Mouse (Mus musculus) embryonic facial prominence, embryonic 15.5 days (tissue): Measurements from ENCODE around the gene Rbfox3. TPM values are rescaled to one million over a fixed set of nuclear protein-coding genes. Genes with fewer than 3 reads are reported as not detected.

Experiments
- ATAC-seq: fragments of 200-750 bp; cut with Nextera tagmentation; 2 replicates; pipeline ENCODE4 v1.8.0; 2017; ENCODE audit warnings: low read depth, moderate TSS enrichment; ENCODE audit not compliant: insufficient number of reproducible peaks, low FRiP score, low TSS enrichment
- H3K27ac ChIP-seq: fragments of 300-500 bp; sonication (generic); replicated peaks from 2 replicates; pipeline ENCODE4 v1.5.1; 2015; ENCODE audit warnings: mild to moderate bottlenecking, inconsistent platforms
- H3K27me3 ChIP-seq: fragments of 300-500 bp; sonication (generic); 2 replicates; pipeline ENCODE4 v1.6.1; 2015; ENCODE audit warnings: inconsistent platforms
- H3K36me3 ChIP-seq: fragments of 300-500 bp; sonication (generic); 2 replicates; pipeline ENCODE4 v1.6.1; 2015; ENCODE audit warnings: mild to moderate bottlenecking, inconsistent platforms
- H3K4me1 ChIP-seq: fragments of 300-500 bp; sonication (generic); 2 replicates; pipeline ENCODE4 v1.6.1; 2015; ENCODE audit warnings: inconsistent platforms
- H3K4me2 ChIP-seq: fragments of 300-500 bp; sonication (generic); replicated peaks from 2 replicates; pipeline ENCODE4 v1.6.1; 2015; ENCODE audit warnings: mild to moderate bottlenecking, inconsistent platforms
- H3K4me3 ChIP-seq: fragments of 300-500 bp; sonication (generic); replicated peaks from 2 replicates; pipeline ENCODE4 v1.5.1; 2015; ENCODE audit warnings: mild to moderate bottlenecking, inconsistent platforms
- H3K9ac ChIP-seq: fragments of 300-500 bp; sonication (generic); 2 replicates; pipeline ENCODE4 v1.6.1; 2015; ENCODE audit warnings: inconsistent platforms
- H3K9me3 ChIP-seq: fragments of 300-500 bp; sonication (generic); replicated peaks from 2 replicates; pipeline ENCODE4 v1.6.1; 2016; ENCODE audit warnings: inconsistent platforms
- WGBS: fragments of 180-500 bp; shearing (Covaris S2); methylation state at CpG from one replicate; pipeline ENCODE4 v1.1.7; 2015; 5-methylcytosine and 5-hydroxymethylcytosine counted together
- polyA plus RNA-seq: library from polyadenylated mRNA; unstranded; fragments of >200 nt; fragmentation: Nextera tagmentation; extraction: Ambion mirVana; gene quantifications from 2 replicates; pipeline ENCODE4 v1.2.1, GENCODE M21; 2015

Gene Rbfox3
- polyA plus RNA-seq, 1 experiment from 2014 or later: 0.55 TPM

DNA sequence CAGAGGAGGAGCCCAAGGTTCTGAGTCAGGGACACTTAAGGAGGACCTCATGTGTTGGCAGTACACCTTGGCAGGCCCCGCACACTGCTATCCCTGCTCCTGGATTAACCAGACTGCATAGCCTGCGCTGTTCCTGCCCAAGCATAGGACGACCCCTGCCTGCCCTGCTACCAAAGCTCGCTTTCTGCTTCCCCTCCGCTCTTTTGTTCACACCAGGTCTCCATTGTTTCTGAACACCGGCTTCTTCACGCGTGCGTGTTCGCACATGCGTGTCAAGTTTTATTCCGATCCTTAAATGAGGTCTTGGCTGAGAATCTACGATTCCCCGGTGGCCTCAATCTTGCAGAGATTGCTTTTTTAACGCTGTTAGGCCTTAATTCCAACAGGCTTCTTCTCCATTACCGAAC, 20.4 kb downstream of the Rbfox3 start:
- no peaks in the 10 kb centered on the region for H3K9me3 ChIP-seq
- no peak overlapping the region for H3K4me2 ChIP-seq
- no peak overlapping the region for H3K27ac ChIP-seq
- no peak overlapping the region for H3K9ac ChIP-seq
- no peak overlapping the region for H3K4me3 ChIP-seq
- no peaks in the 10 kb centered on the region for H3K36me3 ChIP-seq
- no peaks in the 10 kb centered on the region for H3K4me1 ChIP-seq
- H3K27me3 ChIP-seq: no peaks in the 10 kb centered on the region; the same call in 1 of the 2 replicates
- 84% methylated on average over 16 of the region's 16 CpGs for WGBS
- no peak for ATAC-seq

DNA sequence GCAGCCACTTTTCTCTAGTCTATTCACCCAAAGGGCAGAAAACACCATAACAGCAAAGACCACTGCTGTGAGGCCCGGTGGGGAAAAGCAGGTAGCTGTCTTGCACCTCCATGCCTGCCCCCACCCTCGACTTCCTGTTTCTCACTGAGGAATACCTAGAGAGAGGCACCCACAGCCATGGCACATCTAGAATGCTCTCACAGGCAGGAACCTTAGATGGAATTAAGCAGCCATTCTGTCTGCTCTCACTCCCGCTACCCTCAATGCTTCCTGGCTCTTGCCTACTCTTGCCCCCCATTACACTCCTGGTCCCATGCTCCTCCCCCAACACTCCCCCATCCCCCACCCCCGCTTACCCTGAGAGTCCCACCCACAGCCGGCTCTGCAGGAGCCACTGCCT, 20.9 kb downstream of the Rbfox3 start:
- 54% methylated on average over 5 of the region's 5 CpGs for WGBS
- no peaks in the 10 kb centered on the region for H3K4me1 ChIP-seq
- no peak overlapping the region for H3K9ac ChIP-seq
- no peaks in the 10 kb centered on the region for H3K9me3 ChIP-seq
- no peaks in the 10 kb centered on the region for H3K36me3 ChIP-seq
- ATAC-seq: no peak
- no peaks in the 10 kb centered on the region; the same call in 1 of the 2 replicates for H3K27me3 ChIP-seq
- H3K27ac ChIP-seq: no peak overlapping the region
- H3K4me3 ChIP-seq: no peak overlapping the region
- H3K4me2 ChIP-seq: no peak overlapping the region

DNA sequence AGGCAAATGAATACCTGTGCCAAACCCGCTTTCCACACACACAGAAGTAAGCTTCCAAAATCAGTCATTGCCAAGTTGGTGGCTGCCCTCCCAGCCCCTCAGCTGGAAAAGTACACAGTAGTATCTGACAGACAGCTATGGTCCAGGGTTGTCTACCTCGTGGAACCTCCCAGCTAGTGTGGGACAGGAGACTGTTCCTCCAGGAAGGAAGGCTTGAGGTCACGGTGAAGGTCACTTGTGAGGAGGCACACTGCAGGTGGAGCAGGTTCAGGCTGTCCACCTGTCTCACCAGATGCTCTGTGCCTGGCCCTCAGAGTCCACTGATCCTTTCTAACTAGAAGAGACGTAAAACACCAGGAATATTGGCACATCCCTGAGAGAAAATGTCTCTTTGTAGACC, 21.9 kb downstream of the Rbfox3 start:
- no peaks in the 10 kb centered on the region for H3K36me3 ChIP-seq
- H3K4me1 ChIP-seq: no peaks in the 10 kb centered on the region
- H3K9me3 ChIP-seq: no peaks in the 10 kb centered on the region
- H3K4me2 ChIP-seq: no peak overlapping the region
- ATAC-seq: no peak
- H3K27me3 ChIP-seq: no peaks in the 10 kb centered on the region; the same call in 1 of the 2 replicates
- no peak overlapping the region for H3K27ac ChIP-seq
- WGBS: 70% methylated on average over 4 of the region's 4 CpGs
- no peak overlapping the region for H3K4me3 ChIP-seq
- H3K9ac ChIP-seq: no peak overlapping the region

DNA sequence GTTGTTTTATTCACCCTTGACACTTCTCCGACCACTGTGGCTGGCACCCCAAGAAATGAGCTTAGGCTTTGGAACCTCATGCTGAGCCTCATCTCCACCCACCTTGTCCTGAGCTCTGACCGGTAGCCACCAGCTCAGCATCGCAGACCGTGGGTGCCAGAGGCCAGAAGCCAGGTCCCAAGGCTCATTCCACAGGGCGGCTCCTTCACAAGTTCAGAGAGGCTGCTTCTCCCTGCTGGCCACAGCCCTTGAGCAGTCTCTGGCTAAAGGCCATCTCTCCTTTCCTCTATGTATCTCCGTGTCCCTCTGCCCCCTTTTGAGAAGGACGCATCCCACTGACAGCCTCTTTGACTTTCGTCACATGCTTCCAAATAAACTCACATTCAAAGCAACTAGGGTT, 23.0 kb downstream of the Rbfox3 start:
- WGBS: 83% methylated on average over 8 of the region's 8 CpGs
- no peak overlapping the region for H3K4me2 ChIP-seq
- ATAC-seq: no peak
- H3K9me3 ChIP-seq: no peaks in the 10 kb centered on the region
- H3K27me3 ChIP-seq: no peaks in the 10 kb centered on the region; the same call in 1 of the 2 replicates
- H3K27ac ChIP-seq: no peak overlapping the region
- H3K4me1 ChIP-seq: no peaks in the 10 kb centered on the region
- H3K4me3 ChIP-seq: no peak overlapping the region
- H3K9ac ChIP-seq: no peak overlapping the region
- H3K36me3 ChIP-seq: no peaks in the 10 kb centered on the region

DNA sequence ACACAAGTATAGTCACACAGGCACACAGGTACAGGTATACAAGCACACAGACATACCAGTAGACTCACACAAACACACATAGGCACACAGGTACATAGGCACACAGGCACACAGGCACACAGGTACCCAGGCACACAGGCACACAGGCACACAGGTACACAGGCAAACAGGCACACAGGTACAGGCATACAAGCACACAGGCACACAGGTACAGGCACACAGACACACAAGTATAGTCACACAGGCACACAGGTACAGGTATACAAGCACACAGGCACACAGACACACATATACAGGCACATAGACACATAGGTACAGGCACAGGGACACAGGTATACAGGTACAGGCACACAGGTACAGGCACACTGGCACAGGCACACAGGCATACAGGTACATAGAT, 24.2 kb downstream of the Rbfox3 start:
- Histone ChIP-seq H3K4me2 (no peak overlapping the region), H3K9me3 (no peaks in the 10 kb centered on the region), H3K4me1 (no peaks in the 10 kb centered on the region), H3K27me3 (no peaks in the 10 kb centered on the region; the same call in 1 of the 2 replicates), H3K4me3 (no peak overlapping the region), H3K27ac (no peak overlapping the region), H3K9ac (no peak overlapping the region), H3K36me3 (no peaks in the 10 kb centered on the region)
- no peak for ATAC-seq

DNA sequence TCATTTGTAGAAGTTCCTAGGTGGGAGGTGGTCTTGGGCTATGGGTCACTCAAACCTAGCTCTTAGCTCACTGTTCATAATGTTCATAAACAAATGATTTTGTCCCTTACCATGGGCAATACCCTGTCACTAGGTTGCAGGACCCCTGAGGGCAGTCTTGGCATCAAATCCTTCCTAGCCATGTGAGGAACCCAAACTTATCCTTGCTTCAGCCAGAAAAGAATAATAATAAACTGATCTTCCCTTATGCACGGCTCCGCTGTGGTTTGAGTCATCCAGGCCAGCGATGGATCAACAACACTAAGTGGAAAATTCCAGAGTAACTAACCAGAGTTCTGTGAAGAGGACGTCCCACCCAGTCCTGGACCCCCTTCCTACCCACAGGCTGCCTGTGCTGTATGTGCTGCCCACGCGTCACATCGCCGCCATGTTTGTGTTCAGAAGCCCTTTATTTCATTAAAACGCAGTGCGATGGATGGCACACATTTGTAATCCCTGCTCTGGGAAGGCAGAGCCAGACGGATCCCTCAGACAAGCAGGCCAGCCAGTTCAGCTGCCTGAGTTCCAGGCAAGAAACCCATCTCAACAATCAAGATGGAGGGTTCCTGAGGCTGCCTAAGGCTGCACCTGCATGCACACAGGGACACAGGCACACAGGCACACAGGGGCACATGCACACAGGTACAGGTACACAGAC, 25.0 kb downstream of the Rbfox3 start:
- H3K4me3 ChIP-seq: no peak overlapping the region
- no peaks in the 10 kb centered on the region for H3K4me1 ChIP-seq
- H3K9me3 ChIP-seq: no peaks in the 10 kb centered on the region
- no peak overlapping the region for H3K9ac ChIP-seq
- no peak overlapping the region for H3K27ac ChIP-seq
- 87% methylated on average over 11 of the region's 11 CpGs for WGBS
- H3K4me2 ChIP-seq: no peak overlapping the region
- H3K27me3 ChIP-seq: no peaks in the 10 kb centered on the region; the same call in 1 of the 2 replicates
- H3K36me3 ChIP-seq: no peaks in the 10 kb centered on the region
- ATAC-seq: no peak

DNA sequence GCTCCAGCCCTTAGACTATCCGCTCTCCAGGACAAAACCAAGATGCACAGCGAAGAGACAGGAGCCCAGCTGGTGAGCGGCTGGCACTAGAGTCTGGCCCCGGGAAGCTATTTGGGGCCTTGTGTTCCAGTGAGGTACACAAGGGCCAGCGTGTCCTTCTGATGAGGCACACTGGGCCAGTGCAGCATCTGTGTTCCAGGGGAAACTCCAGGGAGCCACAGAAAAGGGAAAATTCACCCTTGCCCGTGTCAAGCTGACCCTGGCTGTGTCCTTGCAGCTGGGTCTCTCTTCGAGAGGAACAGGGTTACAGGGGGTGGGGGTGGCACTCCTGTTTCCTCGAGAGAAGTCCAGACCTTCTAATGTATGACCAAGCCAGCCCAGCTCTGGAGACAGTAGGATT, 25.8 kb downstream of the Rbfox3 start:
- no peaks in the 10 kb centered on the region for H3K36me3 ChIP-seq
- ATAC-seq: no peak
- H3K9ac ChIP-seq: no peak overlapping the region
- no peak overlapping the region for H3K4me2 ChIP-seq
- no peaks in the 10 kb centered on the region for H3K9me3 ChIP-seq
- H3K27ac ChIP-seq: no peak overlapping the region
- no peaks in the 10 kb centered on the region; the same call in 1 of the 2 replicates for H3K27me3 ChIP-seq
- H3K4me1 ChIP-seq: no peaks in the 10 kb centered on the region
- no peak overlapping the region for H3K4me3 ChIP-seq
- WGBS: 83% methylated on average over 8 of the region's 8 CpGs

DNA sequence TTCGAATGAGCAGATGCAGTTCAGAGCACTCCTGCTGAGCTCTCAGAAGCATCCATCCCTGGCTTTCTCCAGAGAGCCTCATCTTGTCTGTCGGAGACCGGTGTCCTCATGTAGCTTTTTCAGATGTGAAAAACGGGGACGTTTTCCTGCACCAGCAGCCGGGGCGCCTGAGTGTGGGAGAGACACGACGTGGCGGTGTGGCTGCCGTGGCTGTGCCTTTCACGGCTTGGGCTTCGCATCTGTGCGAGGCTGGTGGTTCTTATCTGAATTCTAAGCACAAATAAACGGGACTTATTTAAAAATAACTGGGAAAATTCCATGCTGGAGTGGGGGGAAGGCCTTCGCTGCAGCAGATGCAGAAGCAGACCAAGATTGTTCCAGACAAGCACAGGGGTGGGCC, 26.3 kb downstream of the Rbfox3 start:
- no peak overlapping the region for H3K27ac ChIP-seq
- no peak overlapping the region for H3K4me2 ChIP-seq
- H3K27me3 ChIP-seq: no peaks in the 10 kb centered on the region; the same call in 1 of the 2 replicates
- H3K9me3 ChIP-seq: no peaks in the 10 kb centered on the region
- H3K9ac ChIP-seq: no peak overlapping the region
- no peaks in the 10 kb centered on the region for H3K4me1 ChIP-seq
- WGBS: 88% methylated on average over 16 of the region's 16 CpGs
- no peak for ATAC-seq
- no peak overlapping the region for H3K4me3 ChIP-seq
- no peaks in the 10 kb centered on the region for H3K36me3 ChIP-seq

DNA sequence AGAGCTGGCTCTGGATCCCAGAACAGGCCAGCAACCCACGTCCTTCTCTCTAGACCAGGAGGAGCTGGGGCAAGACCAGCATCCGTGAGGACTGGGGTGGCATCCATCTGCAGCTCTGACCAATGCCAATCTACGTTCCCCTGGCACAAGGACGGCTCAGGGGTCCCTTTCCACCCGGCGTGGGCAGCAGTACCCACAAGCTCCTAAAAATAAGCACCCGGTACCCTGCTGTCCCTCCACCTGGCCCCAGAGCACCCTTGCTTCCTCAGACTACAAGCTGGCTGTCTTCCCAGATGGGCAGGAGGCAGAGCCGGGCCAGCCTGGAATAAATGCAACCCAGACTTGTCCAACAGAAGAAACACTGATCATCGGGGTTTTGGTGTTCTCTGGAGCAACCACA, 28.3 kb downstream of the Rbfox3 start:
- Histone ChIP-seq H3K36me3 (no peaks in the 10 kb centered on the region), H3K4me1 (no peaks in the 10 kb centered on the region), H3K4me3 (no peak overlapping the region), H3K4me2 (no peak overlapping the region), H3K27me3 (no peaks in the 10 kb centered on the region), H3K9ac (no peak overlapping the region), H3K27ac (no peak overlapping the region), H3K9me3 (no peaks in the 10 kb centered on the region)
- 62% methylated on average over 9 of the region's 9 CpGs for WGBS
- no peak for ATAC-seq

DNA sequence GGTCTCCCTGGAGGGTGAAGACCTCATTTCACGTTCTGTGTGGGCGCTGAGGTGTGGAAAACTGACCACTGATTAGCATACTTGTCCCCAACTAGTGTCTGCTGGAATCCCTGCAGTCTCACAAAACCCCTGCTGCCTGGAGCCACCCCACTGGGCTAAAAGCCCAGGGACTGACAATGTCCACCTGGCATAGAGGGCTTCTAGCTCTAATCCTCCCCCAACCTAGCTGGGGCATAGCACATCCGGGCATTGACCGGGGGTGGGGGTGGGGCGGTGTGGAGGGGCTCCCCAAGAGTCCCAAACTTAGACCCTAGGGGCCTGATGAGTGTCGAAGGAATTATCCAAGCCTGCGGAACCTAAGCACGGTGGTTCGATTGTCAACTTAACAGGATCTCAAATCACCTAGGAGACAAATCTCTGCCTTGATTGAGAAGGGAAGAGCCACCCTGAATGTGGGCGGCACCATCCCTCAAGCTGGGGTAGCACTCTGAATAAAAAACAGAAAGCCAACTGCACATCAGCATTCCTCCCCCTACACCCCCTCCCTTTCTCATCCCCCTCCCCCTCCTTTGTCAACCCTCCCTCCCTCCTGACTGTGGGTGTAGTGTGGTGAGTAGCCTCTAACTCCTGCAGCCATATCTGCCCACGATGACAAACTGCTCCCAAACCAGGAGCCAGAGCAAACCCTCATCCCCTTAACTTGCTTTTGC, 29.5 kb downstream of the Rbfox3 start:
- Histone ChIP-seq H3K9me3 (no peaks in the 10 kb centered on the region), H3K4me1 (no peaks in the 10 kb centered on the region), H3K27me3 (no peaks in the 10 kb centered on the region), H3K4me2 (no peak overlapping the region), H3K4me3 (no peak overlapping the region), H3K36me3 (no peaks in the 10 kb centered on the region), H3K27ac (no peak overlapping the region), H3K9ac (no peak overlapping the region)
- ATAC-seq: no peak
- WGBS: 25% methylated on average over 11 of the region's 11 CpGs

DNA sequence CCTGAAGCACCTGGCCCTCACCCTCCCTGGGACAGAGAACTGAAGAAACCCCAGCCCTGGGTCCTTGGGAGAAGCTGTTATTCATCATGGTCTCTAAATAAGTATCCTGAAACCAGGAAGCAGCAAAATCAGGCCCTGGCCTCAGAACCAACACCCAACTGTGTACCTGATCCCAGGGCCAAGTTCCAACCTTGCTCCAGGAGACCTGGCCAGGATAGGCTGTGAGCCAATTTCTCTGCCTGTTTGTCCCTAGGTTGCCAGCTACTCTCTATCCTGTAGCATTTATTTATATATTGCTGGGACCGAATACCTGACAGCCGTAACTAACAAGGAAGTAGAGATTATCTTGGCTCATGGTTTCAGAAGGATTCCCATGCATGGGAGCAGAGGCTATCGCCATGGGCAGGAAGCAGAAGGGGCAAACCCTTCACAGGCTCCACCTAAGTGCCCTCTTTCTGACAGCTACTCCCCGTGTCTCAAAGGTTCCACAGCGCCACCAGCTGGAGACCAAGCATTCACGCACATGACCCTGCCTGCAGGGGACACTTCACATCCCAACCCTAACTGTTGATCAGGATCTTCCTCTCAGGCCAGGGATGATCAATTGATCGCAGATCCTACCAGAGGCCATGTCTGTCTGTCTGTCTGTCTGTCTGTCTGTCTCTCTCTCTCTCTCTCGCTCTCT, 31.8 kb downstream of the Rbfox3 start:
- 86% methylated on average over 8 of the region's 8 CpGs for WGBS
- no peak overlapping the region for H3K27ac ChIP-seq
- H3K4me2 ChIP-seq: no peak overlapping the region
- H3K36me3 ChIP-seq: no peaks in the 10 kb centered on the region
- no peak for ATAC-seq
- H3K9ac ChIP-seq: no peak overlapping the region
- peaks cover 9% of the 10 kb centered on the region; the same call in 1 of the 2 replicates for H3K4me1 ChIP-seq
- H3K27me3 ChIP-seq: no peaks in the 10 kb centered on the region
- H3K4me3 ChIP-seq: no peak overlapping the region
- H3K9me3 ChIP-seq: no peaks in the 10 kb centered on the region
